Mouse (Mus musculus) midbrain, embryonic 16.5 days (tissue): ENCODE measurements around the gene Wapl. TPM values are rescaled to one million over a fixed set of nuclear protein-coding genes. Genes with fewer than 3 reads are reported as not detected.
A peak's percentile ranks its signal among the peaks of the same experiment; 100 is the strongest.

Experiments used
- ATAC-seq: fragments of 200-750 bp; cut with Nextera tagmentation; 2 replicates; pipeline ENCODE4 v1.8.0; 2017; ENCODE audit warnings: moderate TSS enrichment
- H3K27ac ChIP-seq: fragments of 300-500 bp; sonication (generic); 2 replicates; pipeline ENCODE4 v1.5.1; 2014; ENCODE audit warnings: mild to moderate bottlenecking, low read length, mixed read lengths
- H3K27me3 ChIP-seq: fragments of 300-500 bp; sonication (generic); 2 replicates; pipeline ENCODE4 v1.6.1; 2014; ENCODE audit warnings: low read depth, low read length, mixed read lengths; ENCODE audit not compliant: control insufficient read depth, insufficient read depth
- H3K36me3 ChIP-seq: fragments of 300-500 bp; sonication (generic); 2 replicates; pipeline ENCODE4 v1.6.1; 2014; ENCODE audit warnings: mild to moderate bottlenecking, low read length, moderate library complexity, mixed read lengths; ENCODE audit not compliant: control insufficient read depth, insufficient read depth
- H3K4me1 ChIP-seq: fragments of 300-500 bp; sonication (generic); 2 replicates; pipeline ENCODE4 v1.6.1; 2014; ENCODE audit warnings: mild to moderate bottlenecking, low read length, mixed read lengths; ENCODE audit not compliant: control insufficient read depth, insufficient read depth
- H3K4me2 ChIP-seq: fragments of 300-500 bp; sonication (generic); 2 replicates; pipeline ENCODE4 v1.6.1; 2014; ENCODE audit warnings: mild to moderate bottlenecking, low read length, mixed read lengths
- H3K4me3 ChIP-seq: fragments of 300-500 bp; sonication (generic); 2 replicates; pipeline ENCODE4 v1.5.1; 2014; ENCODE audit warnings: low read depth, mild to moderate bottlenecking, low read length, moderate library complexity, mixed read lengths
- H3K9ac ChIP-seq: fragments of 300-500 bp; sonication (generic); 2 replicates; pipeline ENCODE4 v1.6.1; 2014; ENCODE audit warnings: low read depth, low read length, mixed read lengths
- H3K9me3 ChIP-seq: fragments of 300-500 bp; sonication (generic); replicated peaks from 2 replicates; pipeline ENCODE4 v1.6.1; 2014; ENCODE audit warnings: mild to moderate bottlenecking, low read length, mixed read lengths; ENCODE audit not compliant: control insufficient read depth, poor library complexity, severe bottlenecking
- WGBS: fragments of 180-500 bp; shearing (Covaris S2); extraction: QIAGEN DNeasy Blood & Tissue Kit; methylation state at CpG from one replicate; pipeline ENCODE4 v1.1.7; 2014; 5-methylcytosine and 5-hydroxymethylcytosine counted together
- polyA plus RNA-seq: library from polyadenylated mRNA; unstranded; fragments of >200 nt; fragmentation: Nextera tagmentation; extraction: Ambion mirVana; gene quantifications from 2 replicates; pipeline ENCODE4 v1.2.1, GENCODE M21; 2015

The Wapl gene
- polyA plus RNA-seq, 1 experiment from 2014 or later: 10.8 TPM

GRCm38 (mm10) chr14:34774231-34774630, 100.5 kb downstream of the Wapl start:
- WGBS: 89% methylated on average over 6 of the region's 6 CpGs

GRCm38 (mm10) chr14:34776719-34777385, 103.1 kb downstream of the Wapl start:
- no peak overlapping the region for H3K4me2 ChIP-seq
- no peak overlapping the region for H3K27ac ChIP-seq
- no peak overlapping the region for H3K9ac ChIP-seq
- 89% methylated on average over 12 of the region's 12 CpGs for WGBS
- H3K36me3 ChIP-seq: no peaks in the 10 kb centered on the region
- H3K9me3 ChIP-seq: no peaks in the 10 kb centered on the region
- H3K4me1 ChIP-seq: no peaks in the 10 kb centered on the region
- H3K4me3 ChIP-seq: no peak overlapping the region
- no peaks in the 10 kb centered on the region for H3K27me3 ChIP-seq
- no peak for ATAC-seq

More at GRCm38 (mm10) chr14:34774231-34774630, 100.5 kb downstream of the Wapl start:
- Histone ChIP-seq H3K4me3 (no peak overlapping the region), H3K4me2 (no peak overlapping the region), H3K9me3 (no peaks in the 10 kb centered on the region), H3K36me3 (no peaks in the 10 kb centered on the region), H3K4me1 (no peaks in the 10 kb centered on the region; the same call in 1 of the 2 replicates), H3K27me3 (no peaks in the 10 kb centered on the region), H3K27ac (no peak overlapping the region), H3K9ac (no peak overlapping the region)
- ATAC-seq: no peak

DNA sequence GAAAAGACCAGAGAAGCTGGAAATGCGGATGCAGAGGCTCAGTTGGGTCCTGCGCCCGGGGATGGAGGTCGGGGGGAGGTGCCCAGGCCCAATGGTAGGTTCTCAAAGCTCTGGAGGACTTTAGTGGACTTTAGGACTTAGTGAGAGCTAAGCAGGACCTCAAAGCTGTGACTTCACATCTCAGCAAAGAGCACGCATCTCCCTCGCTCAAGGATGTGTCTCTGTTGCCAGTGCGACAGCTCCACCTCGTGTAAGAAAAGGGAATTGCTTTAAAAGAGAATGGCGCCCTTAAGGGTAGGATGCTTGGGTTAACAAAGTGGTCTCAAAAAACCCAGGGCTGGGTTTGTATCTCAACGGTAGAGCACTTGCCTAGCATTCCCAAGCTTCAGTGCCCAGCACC, 104.1 kb downstream of the Wapl start:
- H3K27ac ChIP-seq: no peak overlapping the region
- H3K27me3 ChIP-seq: no peaks in the 10 kb centered on the region
- H3K4me1 ChIP-seq: no peaks in the 10 kb centered on the region
- no peaks in the 10 kb centered on the region for H3K9me3 ChIP-seq
- H3K4me2 ChIP-seq: no peak overlapping the region
- ATAC-seq: peak; percentile 75
- no peak overlapping the region for H3K9ac ChIP-seq
- 18% methylated on average over 10 of the region's 10 CpGs for WGBS
- H3K36me3 ChIP-seq: no peaks in the 10 kb centered on the region
- no peak overlapping the region for H3K4me3 ChIP-seq

DNA sequence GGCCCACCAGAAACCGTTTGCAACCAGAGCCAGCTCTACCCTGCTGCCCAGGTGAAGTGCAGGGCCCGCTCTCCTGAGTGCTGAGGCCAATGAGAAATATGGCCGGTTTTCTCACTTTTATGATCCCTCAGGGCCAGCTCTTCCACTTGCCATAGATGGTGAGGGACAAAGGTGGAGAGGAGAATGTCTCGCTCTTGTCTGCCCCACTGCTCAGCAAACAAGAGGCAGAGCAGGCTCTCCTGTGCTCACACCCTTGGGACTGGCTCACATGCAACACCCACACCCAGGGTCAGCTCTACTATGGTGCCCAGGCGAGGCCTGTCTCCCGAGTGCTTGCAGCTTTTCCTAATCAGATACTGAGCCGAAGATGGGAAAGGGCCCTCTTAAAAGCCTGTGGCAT, 105.0 kb downstream of the Wapl start:
- no peak overlapping the region for H3K9ac ChIP-seq
- no peak overlapping the region for H3K4me2 ChIP-seq
- ATAC-seq: no peak
- H3K36me3 ChIP-seq: no peaks in the 10 kb centered on the region
- no peaks in the 10 kb centered on the region for H3K27me3 ChIP-seq
- no peak overlapping the region for H3K4me3 ChIP-seq
- 88% methylated on average over 7 of the region's 7 CpGs for WGBS
- no peaks in the 10 kb centered on the region for H3K9me3 ChIP-seq
- no peaks in the 10 kb centered on the region for H3K4me1 ChIP-seq
- H3K27ac ChIP-seq: no peak overlapping the region

- 89% methylated on average over 1 of the region's 1 CpGs for WGBS
- Histone ChIP-seq H3K4me3 (no peak overlapping the region), H3K4me1 (no peaks in the 10 kb centered on the region), H3K36me3 (no peaks in the 10 kb centered on the region), H3K4me2 (no peak overlapping the region), H3K9me3 (no peaks in the 10 kb centered on the region; the same call in 1 of the 2 replicates), H3K27ac (no peak overlapping the region), H3K9ac (no peak overlapping the region), H3K27me3 (no peaks in the 10 kb centered on the region)
- no peak for ATAC-seq
Observed at GRCm38 (mm10) chr14:34793406-34794037, 119.8 kb downstream of the Wapl start.

Other genes starting within 250 kb of the Wapl start
- 15.2 and 15.4 TPM in 2 replicates for gene Bmpr1a, start 170.6 kb upstream of the Wapl start, polyA plus RNA-seq
- gene 9230112D13Rik, start 151.1 kb upstream of the Wapl start, polyA plus RNA-seq: not detected in 2 replicates
- 0.71 and 0.99 TPM in 2 replicates for gene Ldb3, start 85.2 kb upstream of the Wapl start, polyA plus RNA-seq
- not detected in 2 replicates for gene Opn4, start 73.8 kb upstream of the Wapl start, polyA plus RNA-seq
- 6.2 and 8.1 TPM in 2 replicates for gene Grid1, start 146.2 kb downstream of the Wapl start, polyA plus RNA-seq